Mouse (Mus musculus) skeletal muscle tissue, adult 2 months (tissue): ENCODE results near the gene Tm6sf2.
"Not testable (repeated sequence)": the region's sequence is repeated elsewhere in the genome, so short reads cannot be mapped to it uniquely, and the experiment has no call there.

Experiments
- DNase-seq: peaks from one replicate; pipeline ENCODE4 v3.0.0-alpha.2; 2012; ENCODE audit warnings: low read depth, low spot score

Tm6sf2 gene

GRCm38 (mm10) chr8:70072441-70073069, at the start of gene Tm6sf2:
Gene Tm6sf2, plus strand, starts transcription at chr8:70072924.
- DNase-seq: no peak

DNA sequence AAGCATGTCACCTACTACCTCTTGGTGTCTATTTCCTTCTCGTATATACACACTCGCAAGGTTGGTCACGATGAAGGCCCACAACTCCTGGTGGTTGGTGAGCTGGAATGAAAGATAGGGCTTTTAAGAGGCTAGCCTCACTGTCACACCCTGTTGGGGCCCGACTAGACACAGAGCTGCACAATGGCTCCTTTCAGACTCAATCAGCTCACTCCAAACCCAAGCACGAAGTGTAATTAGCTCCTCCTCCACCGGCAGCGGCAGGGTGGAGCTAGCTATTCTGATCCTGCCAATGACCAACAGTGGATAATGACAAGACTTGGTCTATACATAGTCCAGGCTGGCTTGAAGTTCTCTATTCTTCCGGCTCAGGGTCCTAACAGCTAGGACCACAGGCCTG, 49.1 kb upstream of the Tm6sf2 start:
- DNase-seq: no peak

DNA sequence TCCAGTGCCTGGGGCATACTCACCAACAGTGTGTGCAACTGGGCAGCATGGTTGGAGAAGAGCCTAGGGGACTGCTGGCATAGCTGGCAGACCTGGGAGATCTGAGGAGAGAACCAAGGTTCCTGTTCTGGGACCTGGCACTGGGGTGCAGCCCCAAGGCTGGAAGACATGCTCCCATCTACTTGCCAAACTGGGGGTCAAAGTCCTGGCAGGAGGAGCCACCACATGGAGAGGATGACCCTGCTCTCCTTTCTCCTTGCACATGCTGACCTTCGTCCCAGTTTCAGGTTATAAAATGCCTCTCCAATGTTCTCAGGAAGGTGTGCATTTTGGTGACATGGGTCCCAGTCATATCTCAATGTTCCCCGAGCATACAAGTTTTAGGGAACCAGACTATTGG, 46.6 kb upstream of the Tm6sf2 start:
- no peak for DNase-seq

DNA sequence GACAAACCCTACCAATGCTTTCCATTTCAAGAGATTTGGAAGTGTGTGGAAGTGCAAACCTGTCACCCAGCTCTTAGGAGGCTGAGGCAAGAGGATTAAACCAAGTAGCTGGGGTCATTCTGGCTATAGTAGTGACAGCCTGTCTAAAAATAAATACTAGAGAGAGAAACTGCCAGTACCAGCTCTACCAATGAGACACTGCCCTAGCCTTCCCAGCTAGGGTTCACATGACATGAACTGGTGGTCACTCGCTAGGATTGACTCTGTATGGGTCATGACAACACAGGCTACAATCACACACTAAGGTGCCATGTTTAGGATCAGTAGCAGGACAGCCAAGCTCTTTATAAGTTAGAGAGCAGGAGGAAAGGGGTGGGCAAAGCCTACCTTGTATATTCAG, 42.5 kb upstream of the Tm6sf2 start:
- peak; percentile 54 for DNase-seq

DNA sequence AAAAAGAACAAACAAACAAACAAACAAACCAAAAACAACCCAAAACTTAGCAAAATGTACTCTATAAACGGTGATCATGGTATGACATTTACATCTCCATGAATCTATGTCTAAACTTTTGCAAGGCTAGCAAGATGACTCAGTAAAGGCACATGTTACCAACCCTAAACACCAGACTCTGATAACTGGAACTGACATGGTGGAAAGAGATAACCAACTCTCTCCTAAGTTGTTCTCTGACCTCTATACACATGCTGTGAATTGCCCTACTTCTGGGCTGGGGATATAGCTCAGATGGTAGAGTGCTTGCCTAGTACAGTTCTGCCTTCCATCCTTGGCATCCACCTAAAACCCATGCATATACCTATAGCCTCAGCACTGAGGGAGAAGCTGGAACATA, 34.7 kb upstream of the Tm6sf2 start:
- DNase-seq: no peak

GRCm38 (mm10) chr8:70041885-70042546, 30.7 kb upstream of the Tm6sf2 start:
- peak; percentile 9 for DNase-seq

GRCm38 (mm10) chr8:70042583-70043455, 29.9 kb upstream of the Tm6sf2 start, which contains the start of the genes Mau2 and Sugp1:
Gene Mau2, minus strand, starts transcription at chr8:70042734.
Gene Sugp1, plus strand, starts transcription at chr8:70042813.
- DNase-seq: peak; percentile 98

DNA sequence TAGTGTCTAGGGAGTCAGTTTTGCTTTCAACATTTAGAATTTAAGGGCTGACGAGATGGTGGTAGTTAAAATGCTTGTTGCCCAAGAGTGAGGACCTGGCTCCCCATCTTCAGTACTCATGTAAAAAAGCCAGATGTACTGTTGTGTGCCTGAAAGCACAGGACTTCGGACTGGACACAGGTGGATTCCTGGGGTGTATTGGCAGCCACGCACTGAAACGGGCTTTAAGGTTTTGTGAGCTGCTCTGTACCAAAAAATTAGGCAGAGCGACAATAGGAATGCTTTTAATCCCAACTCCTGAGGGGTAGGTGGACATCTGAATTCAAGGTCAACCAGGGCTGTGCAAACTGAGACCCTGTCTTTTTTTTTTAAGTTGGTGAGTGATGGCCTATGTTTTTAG, 28.7 kb upstream of the Tm6sf2 start:
- no peak for DNase-seq

- no peak for DNase-seq
These were observed 23.1 kb upstream of the Tm6sf2 start for GRCm38 (mm10) chr8:70049662-70050061.

DNA sequence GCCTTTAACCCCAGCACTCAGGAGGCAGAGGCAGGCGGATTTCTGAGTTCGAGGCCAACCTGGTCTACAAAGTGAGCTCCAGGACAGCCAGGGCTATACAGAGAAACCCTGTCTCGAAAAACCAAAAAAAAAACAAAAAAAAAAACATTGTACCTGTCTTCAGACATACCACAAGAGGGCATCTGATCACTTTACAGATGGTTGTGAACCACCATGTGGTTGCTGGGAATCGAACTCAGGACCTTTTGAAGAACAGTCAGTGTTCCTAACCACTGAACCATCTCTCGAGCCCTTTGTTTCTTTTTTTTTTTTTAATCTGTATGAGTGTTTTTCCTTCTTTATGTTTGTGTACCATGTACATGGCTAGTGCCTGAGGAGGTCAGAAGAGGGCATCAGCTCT, 22.3 kb upstream of the Tm6sf2 start:
- DNase-seq: not testable (repeated sequence)

GRCm38 (mm10) chr8:70057721-70058120, 15.0 kb upstream of the Tm6sf2 start:
- no peak for DNase-seq

GRCm38 (mm10) chr8:70071836-70072440, 786 bp upstream of the Tm6sf2 start:
- no peak for DNase-seq

DNA sequence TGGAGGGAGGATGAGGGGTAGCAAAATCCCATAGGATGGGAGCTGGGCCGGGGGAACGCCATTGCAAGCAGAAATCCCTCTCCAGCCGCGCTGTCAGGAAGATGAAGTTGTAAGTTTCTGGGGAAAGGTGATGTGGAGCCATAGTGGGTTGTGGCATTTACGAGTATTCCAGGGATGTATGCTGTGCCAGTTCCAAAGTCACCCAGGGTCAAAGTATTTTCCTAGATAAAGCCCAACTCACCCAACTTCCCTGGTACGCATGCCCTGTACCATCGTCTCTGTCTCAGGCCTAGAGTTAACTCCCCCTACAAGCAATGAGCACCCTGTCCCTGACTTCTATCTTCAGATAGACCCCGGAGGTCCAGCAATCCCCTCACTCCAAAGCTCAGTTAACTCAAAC, 396 bp downstream of the Tm6sf2 start:
- no peak for DNase-seq

- no peak for DNase-seq
These were observed 958 bp downstream of the Tm6sf2 start for GRCm38 (mm10) chr8:70073682-70074081.

DNA sequence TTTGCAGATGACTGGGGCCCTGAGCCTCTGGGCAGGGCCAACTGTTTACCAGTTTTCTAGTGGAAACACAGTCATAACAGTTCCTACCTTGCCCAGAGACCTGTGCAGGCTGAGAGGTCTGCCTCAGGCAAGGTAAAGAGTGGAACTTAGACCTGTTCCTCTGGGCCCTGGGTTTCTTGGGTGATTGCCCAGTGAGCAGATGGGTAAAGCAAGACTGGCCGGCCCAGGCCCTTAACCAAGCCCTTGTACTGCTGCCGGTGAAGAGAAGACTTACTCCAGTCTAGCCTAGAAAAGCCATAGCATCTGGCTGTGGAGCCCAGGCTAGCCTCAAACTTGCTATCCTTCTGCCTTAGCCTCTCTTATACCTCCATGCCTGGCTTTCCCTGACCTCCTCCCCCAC, 9.3 kb downstream of the Tm6sf2 start:
- no peak for DNase-seq

DNA sequence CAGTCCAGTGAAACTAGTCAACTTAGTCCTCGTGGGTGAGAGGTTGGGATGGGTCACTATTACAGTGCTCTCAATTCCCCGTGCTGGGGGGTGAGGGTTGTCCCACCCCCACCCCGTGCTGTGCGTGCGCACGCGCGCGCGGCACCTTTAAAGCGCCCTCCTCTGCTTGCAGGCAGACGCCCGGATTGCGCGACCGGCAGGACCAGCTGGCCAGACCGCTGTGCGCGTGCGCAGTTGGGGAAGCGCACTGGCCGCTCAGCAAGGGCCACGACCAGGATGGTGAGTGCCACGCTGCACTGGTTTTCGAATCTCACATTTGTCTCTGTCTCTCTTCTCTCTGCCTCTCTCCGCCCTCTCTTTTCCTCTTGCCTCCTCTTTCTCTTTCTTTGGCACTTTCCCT, 10.6 kb downstream of the Tm6sf2 start, which contains the start of gene Hapln4:
Gene Hapln4, plus strand, starts transcription at position 173 of the 400 bp plus-strand sequence.
- DNase-seq: peak; percentile 30

DNA sequence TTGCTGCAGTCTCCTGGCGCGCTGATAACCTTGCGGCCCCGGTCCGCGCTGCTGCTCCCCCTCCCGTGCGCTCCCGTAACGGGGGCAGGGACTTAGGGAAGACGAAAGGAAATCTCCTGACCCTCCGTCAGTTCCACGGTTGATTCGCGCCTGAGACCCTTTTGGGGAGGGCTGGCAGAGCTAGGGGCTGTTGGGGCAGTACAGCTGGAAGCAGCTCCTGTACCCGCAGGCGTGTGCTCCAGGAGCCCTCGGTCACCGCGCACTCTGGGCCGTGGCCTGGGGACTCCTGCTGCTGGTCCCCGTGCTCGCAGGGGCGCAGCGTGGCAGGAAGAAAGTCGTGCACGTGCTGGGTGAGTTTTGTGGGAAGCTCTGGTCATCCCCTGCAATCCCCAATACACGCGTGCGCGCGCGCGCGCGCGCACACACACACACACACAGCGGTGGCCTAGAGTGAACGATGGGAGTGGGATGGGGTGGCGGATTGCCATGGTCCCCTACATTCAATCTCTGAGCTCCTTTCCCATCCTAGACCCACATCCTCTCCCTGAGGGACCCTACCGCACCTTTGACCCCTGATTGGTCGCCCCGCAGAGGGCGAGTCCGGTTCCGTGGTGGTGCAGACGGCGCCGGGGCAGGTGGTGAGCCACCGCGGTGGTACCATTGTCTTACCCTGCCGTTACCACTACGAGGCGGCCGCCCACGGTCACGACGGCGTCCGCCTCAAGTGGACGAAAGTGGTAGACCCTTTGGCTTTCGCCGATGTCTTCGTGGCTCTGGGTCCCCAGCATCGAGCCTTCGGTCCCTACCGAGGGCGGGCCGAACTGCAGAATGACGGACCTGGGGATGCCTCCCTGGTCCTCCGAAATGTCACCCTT, 11.7 kb downstream of the Tm6sf2 start:
- DNase-seq: no peak

- no peak for DNase-seq
These were observed 13.4 kb downstream of the Tm6sf2 start for GRCm38 (mm10) chr8:70086151-70086550.

- no peak for DNase-seq
These were observed 14.5 kb downstream of the Tm6sf2 start for GRCm38 (mm10) chr8:70087237-70087636.

GRCm38 (mm10) chr8:70087836-70088650, 15.3 kb downstream of the Tm6sf2 start:
- DNase-seq: no peak
